Mouse (Mus musculus) adrenal gland, adult (tissue): ENCODE measurements at regions not wholly inside any gene's neighbourhood (a gene's known extent, or its start where the extent isn't known, plus 50 kb on each side); places are given as distances from the start of the nearest gene placed in this dataset.
A peak's percentile ranks its signal among the peaks of the same experiment; 100 is the strongest.

Experiments
- DNase-seq, 2 experiments: peaks; one replicate each; pipeline ENCODE4 v3.0.0; 2022 to 2023; ENCODE audit warnings: low spot score in 1 of 2; ENCODE audit not compliant: inconsistent age in 2 of 2

DNA sequence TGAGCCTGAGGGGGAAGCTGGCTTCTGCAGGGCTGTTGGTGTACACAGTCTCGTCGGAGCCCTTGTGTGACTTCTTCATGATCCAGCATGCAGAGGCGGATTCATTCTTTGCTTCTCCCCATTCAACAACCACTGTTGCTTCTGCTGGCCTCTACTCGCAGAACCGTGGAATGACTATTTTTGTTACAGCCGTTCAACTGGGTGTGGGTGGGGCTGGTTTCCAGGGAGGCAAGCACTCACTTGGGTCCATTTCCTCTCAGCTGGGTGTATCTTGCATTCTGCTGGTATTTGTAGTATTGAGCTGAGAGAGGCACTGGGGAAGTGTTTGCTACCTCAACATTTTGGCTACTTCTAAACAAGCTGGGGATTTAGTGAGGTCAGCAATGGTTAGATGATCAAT, 197.3 kb upstream of the Klhl29 start:
- DNase-seq = no peak

DNA sequence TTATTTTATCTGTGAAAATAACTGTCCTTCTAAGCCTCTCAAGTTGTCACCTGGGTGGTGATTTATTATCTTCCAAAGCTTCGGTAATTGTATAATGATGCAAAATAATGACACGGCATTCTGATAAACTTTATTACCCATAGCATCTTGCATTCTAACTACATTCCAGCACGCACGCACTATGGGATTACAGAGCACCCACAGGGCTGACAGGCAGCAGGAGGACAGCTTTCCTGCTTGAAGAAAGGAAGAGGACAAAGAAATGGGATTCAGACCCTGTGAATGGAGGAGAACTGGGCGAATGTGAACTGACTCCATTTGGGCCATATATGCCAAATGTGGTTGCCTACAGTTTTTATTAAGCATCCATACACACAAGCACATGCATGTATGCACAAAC, 193.5 kb upstream of the Klhl29 start:
- no peak for DNase-seq

DNA sequence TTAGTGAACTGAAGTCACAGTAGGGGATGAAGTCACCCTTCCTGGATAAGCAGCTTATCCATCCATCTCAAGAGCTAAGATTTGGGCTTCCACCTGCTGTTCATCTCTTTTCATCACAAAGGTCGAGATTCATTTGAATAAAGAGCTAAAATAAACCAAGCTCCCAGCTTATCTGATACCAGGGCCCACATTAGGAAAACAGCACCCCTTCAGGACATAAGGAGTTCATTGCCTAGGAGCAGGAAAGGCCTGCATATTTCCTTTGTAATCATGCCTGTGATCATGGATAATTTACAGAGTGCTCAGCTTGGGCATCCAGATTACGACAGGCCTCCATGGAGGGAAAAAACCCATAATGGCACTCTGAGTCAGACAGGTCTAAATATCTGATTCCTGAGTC, 190.7 kb upstream of the Klhl29 start:
- no peak for DNase-seq

DNA sequence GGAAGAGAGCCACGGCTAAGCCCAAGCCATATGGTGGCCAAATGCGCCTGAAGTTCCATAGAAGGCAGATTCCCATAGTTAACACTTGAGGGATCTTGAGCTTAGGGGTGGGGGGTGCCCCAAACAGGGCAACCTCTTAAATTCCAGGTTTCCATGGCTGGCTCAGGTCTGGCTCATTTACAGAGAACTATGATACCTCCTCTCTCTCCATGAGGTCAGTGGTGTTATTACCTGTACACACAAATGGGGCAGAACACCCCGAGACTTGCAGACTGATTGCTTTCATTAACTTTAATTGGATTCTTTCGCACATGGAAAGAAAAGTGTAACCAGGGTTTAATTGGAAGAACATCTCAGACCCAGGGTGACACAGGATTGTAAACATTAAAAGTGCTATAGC, 177.1 kb upstream of the Klhl29 start:
- no peak for DNase-seq

DNA sequence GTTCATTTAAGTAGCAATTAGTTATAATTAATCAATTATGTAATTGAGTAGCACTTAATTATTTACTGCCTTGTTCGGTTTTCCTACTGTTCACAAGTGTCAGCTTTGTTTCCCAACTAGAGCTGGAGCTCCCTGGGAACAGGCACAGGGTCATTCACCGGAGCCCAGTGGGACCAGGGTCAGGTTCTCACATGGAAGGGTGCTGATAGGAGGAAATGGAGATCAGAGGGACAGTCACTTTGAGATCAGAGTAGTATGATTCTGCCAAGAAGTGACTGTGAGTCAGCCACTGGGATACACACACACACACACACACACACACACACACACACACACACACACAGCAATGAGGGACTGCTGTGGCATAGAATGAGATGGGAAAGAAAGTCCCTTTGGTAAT, 176.4 kb upstream of the Klhl29 start:
- peak; percentile 20 to 69 for DNase-seq

DNA sequence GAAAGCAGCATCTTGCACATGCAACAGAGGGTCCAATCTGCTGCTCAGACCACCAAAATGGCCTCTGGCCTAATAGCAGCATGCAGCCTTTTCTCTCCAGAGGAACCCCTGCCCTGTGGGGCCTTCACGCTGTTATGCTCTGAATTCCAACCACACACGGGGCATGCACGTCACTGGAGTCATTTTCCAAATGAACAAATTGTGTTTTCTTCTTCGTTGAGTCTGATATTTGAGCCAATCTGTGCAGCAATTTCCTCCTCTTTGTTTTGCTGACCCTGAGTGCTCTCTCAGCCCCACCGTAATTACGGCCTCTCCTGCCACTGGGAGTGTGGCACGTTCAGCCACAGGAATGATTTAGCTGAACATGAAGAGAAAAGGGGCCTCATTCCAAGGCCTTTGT, 174.3 kb upstream of the Klhl29 start:
- DNase-seq = no peak

DNA sequence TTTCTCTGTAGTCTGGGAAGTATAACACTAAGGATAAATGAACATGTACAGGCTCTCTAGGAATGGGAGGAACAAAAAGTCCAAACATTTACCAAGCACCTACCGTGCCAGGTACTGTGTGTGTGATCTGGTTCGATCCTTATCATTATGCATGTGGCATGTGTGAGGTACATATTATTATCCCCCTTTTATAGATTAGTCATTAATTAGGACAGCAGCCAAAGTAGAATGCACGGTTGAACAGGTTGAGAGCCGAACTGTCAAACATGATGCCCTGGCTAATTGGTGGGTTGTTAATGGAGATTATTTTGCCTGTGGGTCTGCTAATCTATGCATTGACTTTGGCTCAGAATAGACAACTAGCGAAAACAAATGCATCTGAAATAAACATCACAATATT, 172.2 kb upstream of the Klhl29 start:
- no peak for DNase-seq

DNA sequence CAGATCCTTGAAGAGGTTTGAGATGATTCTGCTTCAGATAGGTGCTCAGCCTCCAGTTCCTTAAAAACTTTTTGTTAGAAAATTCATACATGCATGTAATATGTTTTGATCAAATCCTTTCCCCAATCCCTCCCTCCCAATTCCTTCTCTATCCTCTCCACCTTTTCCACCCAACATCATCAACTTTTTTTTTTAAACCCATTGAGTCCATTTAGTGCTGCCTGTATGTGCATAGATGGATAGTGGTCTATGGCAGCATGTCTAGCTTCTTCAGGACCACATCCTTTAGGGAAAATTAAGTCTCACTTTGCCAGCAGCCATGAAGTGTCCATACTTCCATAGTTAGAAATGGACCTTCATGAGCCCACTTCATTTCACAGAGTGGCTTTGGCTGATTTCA, 167.2 kb upstream of the Klhl29 start:
- no peak for DNase-seq

DNA sequence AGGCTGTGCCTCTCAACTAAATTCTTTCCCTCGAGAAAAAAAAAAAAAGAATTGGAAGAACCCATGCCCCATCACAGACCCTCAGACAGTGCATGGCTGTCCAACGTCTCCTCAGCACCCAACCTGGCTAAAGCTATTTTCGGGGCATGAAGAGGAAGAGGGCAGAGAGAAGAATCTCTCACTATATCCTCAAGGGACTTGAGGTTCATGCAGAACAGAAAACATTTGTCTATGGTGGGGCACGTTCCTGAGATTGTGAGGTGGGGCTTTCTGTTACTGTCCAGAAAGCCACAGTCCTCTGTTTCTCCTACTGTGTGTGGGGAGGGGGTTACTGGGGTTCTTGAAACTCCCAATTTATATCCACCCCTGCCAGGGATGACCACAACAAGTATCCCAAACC, 120.8 kb upstream of the Klhl29 start:
- DNase-seq = no peak

DNA sequence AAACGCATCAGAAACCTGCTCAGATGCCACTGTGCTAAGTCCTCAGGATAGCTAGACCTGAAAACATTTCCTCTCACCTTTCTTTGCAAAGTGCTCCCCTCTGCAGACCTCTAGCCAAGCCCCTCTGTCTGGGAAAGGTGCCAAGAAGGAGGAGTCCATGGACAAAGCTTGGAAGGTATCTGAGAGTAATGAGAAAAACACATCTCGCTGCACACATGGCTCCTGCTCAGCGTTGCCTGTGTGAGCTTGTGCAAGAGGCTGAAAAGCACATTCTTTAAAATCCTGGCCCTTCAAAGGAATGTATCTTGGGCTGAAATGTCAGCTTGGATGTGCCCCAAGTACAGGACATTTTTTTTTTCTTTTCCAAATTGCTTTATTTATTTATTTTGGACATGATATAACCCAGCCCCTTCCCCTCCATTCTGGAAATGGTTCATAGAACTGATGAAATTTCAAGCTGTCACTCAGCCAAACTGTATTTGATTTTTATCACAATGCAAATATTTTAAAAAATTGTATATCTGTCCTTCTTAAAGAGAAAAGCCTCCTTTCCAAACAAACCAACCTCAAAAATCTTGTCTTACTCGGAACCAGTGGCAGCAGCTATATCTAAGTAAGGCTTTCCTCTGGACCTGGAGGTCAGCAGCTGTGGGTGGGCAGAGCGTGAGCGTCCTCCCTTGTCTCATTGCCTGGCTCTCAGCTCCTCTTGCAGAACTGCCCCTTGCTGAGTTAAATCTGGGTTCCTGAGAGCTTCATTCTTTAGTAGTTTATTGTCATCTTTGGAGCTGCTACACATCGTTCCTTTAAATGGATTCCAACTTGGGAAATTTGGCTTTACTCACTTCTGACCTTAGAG, 119.4 kb upstream of the Klhl29 start:
- no peak for DNase-seq

DNA sequence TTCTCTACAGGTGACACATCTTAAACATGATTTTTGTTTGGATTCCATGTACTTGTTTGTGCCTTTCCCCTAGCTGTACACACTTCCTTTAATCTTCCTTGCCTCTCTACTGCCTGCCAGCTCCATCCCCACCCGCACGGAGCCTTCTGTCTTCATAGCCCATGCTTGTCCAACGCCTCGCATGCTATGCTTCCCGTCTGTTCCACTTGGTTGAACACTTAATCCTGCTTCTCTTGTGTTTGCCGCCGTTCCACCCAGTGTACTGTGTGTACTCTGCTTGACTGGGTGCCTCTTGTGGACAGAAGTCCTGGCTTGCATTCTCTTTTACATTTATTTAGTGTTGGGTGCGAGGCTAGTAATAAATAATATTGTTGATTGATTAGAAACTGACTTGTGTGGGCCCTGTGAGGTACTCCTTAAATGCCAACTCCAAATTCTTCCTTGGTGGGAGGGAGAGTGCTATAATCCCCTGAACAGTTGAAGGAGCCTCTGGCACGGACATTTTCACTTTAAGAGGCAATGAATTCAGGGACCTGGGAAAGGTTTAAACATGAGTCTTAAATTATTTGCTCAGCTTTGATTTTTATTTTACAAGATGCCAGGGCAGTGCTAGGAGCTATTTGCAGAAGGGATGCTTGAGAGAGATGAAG, 88.9 kb upstream of the Klhl29 start:
- DNase-seq = no peak

DNA sequence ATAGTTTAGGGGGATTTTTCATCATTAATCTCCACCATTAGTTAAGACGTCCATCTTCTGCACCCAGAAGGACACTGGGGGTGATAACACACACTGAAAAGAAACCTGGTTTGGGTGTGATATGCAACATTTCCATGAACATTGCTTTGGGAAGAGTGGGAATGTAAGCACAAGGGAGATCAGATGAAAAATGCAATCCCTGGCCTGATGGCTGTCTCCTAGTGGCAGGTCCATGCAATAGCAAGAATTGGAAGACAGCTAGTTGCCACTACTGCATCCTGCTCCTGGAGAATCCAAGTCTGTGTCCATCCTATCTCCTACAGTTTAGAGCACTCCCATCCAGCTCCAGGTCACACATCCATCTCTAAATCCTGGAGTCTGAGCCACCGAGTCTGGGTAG, 77.7 kb upstream of the Klhl29 start:
- peak in 1 of 2 experiments; percentile 38 for DNase-seq

DNA sequence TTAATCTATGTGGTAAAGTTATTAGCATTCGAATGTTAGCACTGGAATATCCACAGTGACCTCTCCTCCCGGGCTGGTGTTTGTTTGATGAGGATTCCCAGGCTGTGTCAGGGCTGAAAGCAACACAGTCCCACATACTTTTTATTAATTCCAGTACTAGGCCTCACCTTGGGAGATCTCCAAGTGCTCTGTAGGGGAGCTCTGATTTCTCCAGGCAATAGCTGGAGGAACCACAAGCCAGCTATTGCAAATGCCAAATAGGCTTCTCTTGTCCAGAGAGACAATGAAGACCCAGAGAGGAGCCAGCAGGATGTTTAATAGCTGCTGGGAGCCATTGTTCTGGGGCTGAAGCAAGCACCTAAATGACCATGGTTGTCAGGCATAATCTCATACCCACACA, 68.2 kb upstream of the Klhl29 start:
- DNase-seq = peak in 1 of 2 experiments; percentile 34

DNA sequence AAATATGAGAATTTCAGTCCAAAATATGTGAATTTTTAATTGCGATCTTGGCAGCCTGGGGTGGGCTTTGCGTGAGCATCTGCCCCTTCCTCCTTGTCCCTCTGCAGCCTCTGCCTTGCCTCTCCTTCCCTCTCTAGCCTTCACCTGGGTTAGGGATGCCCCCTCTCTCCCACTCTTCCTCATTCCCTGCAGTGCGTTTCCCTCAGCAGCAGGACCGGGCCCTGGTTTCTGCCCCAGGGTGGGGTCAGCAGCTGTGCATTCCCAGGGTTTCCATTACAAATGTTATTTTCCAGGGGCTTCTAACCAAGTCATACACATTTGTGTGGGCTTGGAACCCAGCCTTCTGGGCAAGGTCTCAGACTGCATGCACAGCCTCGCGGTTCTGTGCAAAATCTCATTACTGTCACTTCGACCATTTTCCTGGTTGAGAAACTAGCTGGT, 67.6 kb upstream of the Klhl29 start:
- no peak for DNase-seq

DNA sequence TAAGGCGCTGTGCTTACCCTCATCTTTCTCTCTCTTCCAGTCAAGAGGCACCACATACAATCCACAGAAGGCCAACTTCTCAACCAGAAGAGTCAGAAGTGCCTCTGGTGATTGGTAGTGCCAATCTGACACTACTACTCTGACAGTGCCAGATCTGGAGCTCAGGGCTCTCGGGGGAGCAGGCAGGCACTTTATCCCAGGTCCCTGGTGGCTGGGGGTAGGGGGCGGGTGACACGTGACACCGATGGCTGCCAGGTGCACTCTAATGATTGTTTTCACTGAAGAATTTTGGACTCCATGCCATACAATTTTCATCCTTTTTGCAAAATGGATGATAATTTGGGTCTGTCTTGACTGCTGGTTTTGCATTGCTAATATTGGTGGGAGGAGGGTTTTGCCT, 67.2 kb upstream of the Klhl29 start:
- DNase-seq = no peak

DNA sequence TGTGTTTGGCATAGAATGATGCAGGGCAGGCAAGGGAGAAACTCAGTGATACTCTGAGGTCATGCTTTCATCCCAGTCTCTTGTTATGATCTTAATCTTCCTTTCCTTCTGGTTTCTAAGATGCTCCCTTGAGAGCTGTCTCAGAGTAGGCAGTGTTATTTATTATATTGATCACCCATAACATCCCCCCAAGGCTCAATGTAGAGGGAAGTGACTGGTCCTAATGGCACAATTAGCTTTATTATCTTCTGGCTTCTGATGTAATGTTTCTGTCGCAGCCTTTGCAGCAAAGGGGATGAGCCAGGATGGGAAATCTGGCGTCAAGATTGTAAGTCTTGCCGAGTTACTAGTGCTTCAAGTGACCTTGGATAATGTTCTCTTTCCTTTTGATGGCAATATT, 65.0 kb upstream of the Klhl29 start:
- no peak for DNase-seq

DNA sequence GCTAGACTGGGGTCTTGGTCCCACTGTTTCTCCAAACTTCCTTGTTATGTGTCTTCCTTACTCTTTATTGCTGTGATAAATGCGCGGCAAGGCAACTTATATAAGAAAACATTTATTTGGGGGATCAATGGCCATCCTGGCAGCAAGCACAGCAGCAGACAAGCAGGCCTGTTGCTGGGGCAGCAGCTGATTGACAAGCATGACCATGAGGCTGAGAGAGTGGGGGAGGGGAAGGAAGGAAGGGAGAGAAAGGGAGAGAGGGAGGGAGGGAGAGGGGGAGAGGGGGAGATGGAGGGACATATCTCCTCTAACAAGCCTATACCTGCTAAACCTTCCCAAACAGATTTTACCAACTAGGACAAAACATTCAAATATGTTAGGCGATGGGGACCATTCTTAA, 60.4 kb upstream of the Klhl29 start:
- DNase-seq = no peak

DNA sequence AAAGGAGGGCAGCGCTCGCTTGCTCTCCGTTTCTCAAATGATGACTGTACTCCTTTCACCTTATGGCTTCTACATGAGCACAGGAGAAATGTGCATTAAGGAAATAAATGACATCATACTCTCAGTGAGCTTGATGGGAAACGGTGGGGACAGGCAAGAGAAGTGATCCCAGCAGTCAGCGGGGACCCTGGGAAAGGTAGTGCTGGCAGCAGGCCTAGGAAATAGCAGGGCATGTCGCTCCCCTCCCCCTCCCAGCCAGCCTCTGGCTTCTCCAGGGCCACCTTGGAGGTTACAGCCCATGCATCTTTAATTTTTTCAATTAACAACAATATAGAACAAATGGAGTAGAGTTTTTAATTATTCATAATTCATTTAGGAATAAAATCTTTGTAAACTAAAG, 58.6 kb upstream of the Klhl29 start:
- DNase-seq = no peak

DNA sequence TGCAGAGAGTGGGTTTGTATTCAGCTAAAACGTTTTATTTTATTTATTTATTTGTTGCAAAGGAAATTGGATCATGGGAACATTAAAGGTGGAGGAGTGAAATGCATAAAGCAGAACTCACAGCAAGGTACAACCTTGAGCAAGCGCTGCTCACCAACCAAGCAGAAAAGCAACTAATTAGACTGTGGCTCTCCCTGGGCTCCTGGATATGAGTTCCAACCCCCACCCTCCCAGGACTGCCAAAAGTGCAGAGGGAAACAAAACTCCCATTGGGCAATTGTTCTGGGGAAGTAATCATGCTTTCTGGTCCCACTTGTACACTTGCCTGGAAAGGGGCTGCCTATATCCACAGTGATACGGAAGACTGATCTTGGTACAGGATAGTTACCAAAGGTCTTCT, 57.2 kb upstream of the Klhl29 start:
- no peak for DNase-seq

DNA sequence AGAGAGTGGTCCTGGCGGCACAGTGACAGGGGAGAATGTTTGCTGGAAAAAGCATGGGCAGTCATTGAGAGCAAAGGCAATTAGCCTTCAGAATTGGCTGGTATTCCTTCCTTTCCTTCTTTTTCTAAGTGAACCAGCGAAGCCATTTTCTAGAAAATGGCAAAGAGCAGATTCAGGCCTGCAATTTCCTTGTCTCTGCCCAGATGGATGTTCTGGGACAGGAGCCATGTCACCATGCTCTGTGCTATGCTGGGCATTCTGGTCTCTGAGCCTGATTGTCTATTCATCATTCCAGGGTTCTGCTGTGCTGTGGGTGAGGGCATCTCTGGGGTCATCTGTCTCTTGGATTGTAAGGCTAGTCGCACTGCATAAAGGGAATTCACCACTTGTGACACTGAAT, 53.3 kb upstream of the Klhl29 start:
- no peak for DNase-seq
